Mouse (Mus musculus): ENCODE results near the gene Snn. TPM values are rescaled to one million over a fixed set of nuclear protein-coding genes. Genes with fewer than 3 reads are reported as not detected.
"Not testable (repeated sequence)": the region's sequence is repeated elsewhere in the genome, so short reads cannot be mapped to it uniquely, and the experiment has no call there.

Snn gene
- 17.0 and 18.0 TPM in 2 replicates for polyA plus RNA-seq (2014; fragmentation: Nextera tagmentation; extraction: Ambion mirVana)

- no peak for DNase-seq (ENCODE audit: low spot score)
- Histone ChIP-seq H3K9me3 (ENCODE audit: control insufficient read depth, low read length) (no peaks in the 10 kb centered on the region), H3K4me3 (ENCODE audit: low read depth, low read length) (no peak within 1 kb of the TSS), H3K9ac (ENCODE audit: low read depth, low read length) (no peak within 1 kb of the TSS), H3K36me3 (ENCODE audit: control insufficient read depth, insufficient read depth, low read length) (no peaks in the 10 kb centered on the region), H3K27me3 (replicated peaks; ENCODE audit: control insufficient read depth, insufficient read depth, low read length) (peaks cover 6% of the 10 kb centered on the region; the same call in 1 of the 2 replicates), H3K27ac (ENCODE audit: low read depth, low read length) (no peak within 1 kb of the TSS), H3K4me1 (replicated peaks; ENCODE audit: control insufficient read depth, insufficient read depth, low read length) (peaks cover under 1% of the 10 kb centered on the region; the same call in 1 of the 2 replicates), H3K4me2 (no peak within 1 kb of the TSS)
- no peak for ATAC-seq (replicated peaks; ENCODE audit: low FRiP score)
- WGBS: 89% methylated on average over 4 of the region's 4 CpGs
Observed at GRCm38 (mm10) chr16:11060645-11061044, at the start of gene Snn. Snn (plus strand) TSS chr16:11060945.

DNA sequence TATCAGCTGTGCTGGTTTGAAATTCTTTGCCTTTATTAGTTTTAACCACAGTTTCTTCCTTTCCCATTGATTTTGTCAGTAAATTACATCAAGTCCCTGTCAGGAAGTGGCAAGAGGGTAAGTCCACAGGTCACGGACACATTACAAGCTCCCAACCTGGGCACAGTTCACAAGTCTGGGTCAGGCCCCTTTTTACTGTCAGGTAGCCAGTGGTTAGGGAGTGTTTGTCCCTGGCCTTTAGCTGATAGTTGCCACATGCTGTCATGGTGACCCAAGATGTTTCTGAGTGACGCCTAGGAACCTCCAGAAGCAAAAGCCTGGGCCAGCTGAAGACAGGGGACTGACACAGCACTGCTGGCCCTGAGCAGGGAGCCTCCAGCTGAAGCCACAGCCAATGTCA, 49.5 kb upstream of the Snn start:
- no peaks in the 10 kb centered on the region for H3K9me3 ChIP-seq (ENCODE audit: control insufficient read depth, low read length)
- H3K9ac ChIP-seq (ENCODE audit: low read depth, low read length): no peak overlapping the region
- H3K36me3 ChIP-seq (ENCODE audit: control insufficient read depth, insufficient read depth, low read length): no peaks in the 10 kb centered on the region
- 67% methylated on average over 2 of the region's 2 CpGs for WGBS
- ATAC-seq (replicated peaks; ENCODE audit: low FRiP score) (no peak), DNase-seq (ENCODE audit: low spot score) (no peak)
- peaks cover 13% of the 10 kb centered on the region for H3K4me1 ChIP-seq (replicated peaks; ENCODE audit: control insufficient read depth, insufficient read depth, low read length)
- no peaks in the 10 kb centered on the region for H3K27me3 ChIP-seq (replicated peaks; ENCODE audit: control insufficient read depth, insufficient read depth, low read length)
- H3K4me2 ChIP-seq: no peak overlapping the region
- no peak overlapping the region for H3K4me3 ChIP-seq (ENCODE audit: low read depth, low read length)
- H3K27ac ChIP-seq (ENCODE audit: low read depth, low read length): peak overlapping the region; percentile 19; the same call in 1 of the 2 replicates

- 69% methylated on average over 4 of the region's 4 CpGs for WGBS
- peaks cover 13% of the 10 kb centered on the region for H3K4me1 ChIP-seq (replicated peaks; ENCODE audit: control insufficient read depth, insufficient read depth, low read length)
- DNase-seq (ENCODE audit: low spot score): no peak
Observed at GRCm38 (mm10) chr16:11011939-11012338, 48.8 kb upstream of the Snn start.

DNA sequence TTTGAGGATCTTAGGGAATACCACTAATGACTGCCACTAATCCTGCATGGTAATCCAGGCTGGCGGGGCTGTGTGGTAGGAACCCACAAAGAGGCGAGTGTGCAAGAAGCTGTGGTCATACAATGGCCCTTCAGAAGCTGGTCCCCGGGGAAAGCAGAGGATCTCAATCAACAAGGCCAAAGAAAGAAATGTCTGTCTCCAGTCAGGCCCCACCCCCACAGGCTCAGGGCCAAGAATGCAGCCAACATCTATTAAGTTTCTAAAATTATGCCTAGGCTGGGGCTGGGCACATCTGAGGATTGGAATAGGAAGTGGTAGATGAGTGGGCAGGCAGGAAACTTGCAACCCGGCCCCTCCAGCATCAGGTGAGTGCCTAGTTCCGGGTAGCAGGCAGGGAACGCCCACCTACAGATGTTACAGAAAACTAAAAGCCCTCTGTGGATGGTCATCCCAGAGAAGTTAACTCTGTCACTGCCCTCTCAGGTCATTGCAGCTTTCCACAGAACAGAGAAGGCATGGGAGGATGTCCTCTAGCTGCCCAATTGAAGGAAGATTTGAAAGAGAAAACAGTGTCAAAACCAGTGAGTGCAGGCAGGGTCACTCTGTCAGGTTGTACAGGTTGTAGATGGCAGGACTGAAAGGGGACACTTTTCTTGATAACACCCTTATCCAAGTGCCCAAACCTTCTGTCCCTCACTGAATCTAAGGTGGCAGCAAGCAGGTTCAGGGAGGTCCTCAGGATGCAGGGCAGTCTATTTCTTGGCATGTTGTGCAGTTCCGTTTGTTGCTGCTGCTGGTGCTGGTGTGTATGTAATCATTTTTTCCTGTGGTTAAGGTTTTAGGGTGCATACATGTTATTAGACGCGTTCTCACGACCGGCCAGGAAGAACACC, 47.9 kb upstream of the Snn start:
- 73% methylated on average over 11 of the region's 11 CpGs for WGBS
- H3K9me3 ChIP-seq (ENCODE audit: control insufficient read depth, low read length): no peaks in the 10 kb centered on the region

More at GRCm38 (mm10) chr16:11011939-11012338, 48.8 kb upstream of the Snn start:
- H3K27ac ChIP-seq (ENCODE audit: low read depth, low read length): no peak overlapping the region
- no peaks in the 10 kb centered on the region for H3K27me3 ChIP-seq (replicated peaks; ENCODE audit: control insufficient read depth, insufficient read depth, low read length)
- H3K9me3 ChIP-seq (ENCODE audit: control insufficient read depth, low read length): no peaks in the 10 kb centered on the region
- no peaks in the 10 kb centered on the region for H3K36me3 ChIP-seq (ENCODE audit: control insufficient read depth, insufficient read depth, low read length)
- ATAC-seq (replicated peaks; ENCODE audit: low FRiP score): no peak
- H3K4me3 ChIP-seq (ENCODE audit: low read depth, low read length): no peak overlapping the region
- H3K4me2 ChIP-seq: no peak overlapping the region
- H3K9ac ChIP-seq (ENCODE audit: low read depth, low read length): no peak overlapping the region

GRCm38 (mm10) chr16:11013464-11014147, 47.1 kb upstream of the Snn start:
- not testable (repeated sequence) for H3K27ac ChIP-seq (ENCODE audit: low read depth, low read length); H3K4me3 ChIP-seq (ENCODE audit: low read depth, low read length); H3K27me3 ChIP-seq (replicated peaks; ENCODE audit: control insufficient read depth, insufficient read depth, low read length); DNase-seq (ENCODE audit: low spot score); H3K36me3 ChIP-seq (ENCODE audit: control insufficient read depth, insufficient read depth, low read length); H3K9me3 ChIP-seq (ENCODE audit: control insufficient read depth, low read length); ATAC-seq (replicated peaks; ENCODE audit: low FRiP score); H3K9ac ChIP-seq (ENCODE audit: low read depth, low read length); H3K4me2 ChIP-seq
- WGBS: 90% methylated on average over 10 of the region's 19 CpGs
- H3K4me1 ChIP-seq (replicated peaks; ENCODE audit: control insufficient read depth, insufficient read depth, low read length): peaks cover 13% of the 10 kb centered on the region; the same call in 1 of the 2 replicates

More for the DNA sequence above, 47.9 kb upstream of the Snn start:
- ATAC-seq (replicated peaks; ENCODE audit: low FRiP score) (no peak), DNase-seq (ENCODE audit: low spot score) (no peak)
- no peak overlapping the region for H3K4me2 ChIP-seq
- H3K4me1 ChIP-seq (replicated peaks; ENCODE audit: control insufficient read depth, insufficient read depth, low read length): peaks cover 13% of the 10 kb centered on the region
- H3K27me3 ChIP-seq (replicated peaks; ENCODE audit: control insufficient read depth, insufficient read depth, low read length): no peaks in the 10 kb centered on the region
- H3K9ac ChIP-seq (ENCODE audit: low read depth, low read length): no peak overlapping the region
- H3K36me3 ChIP-seq (ENCODE audit: control insufficient read depth, insufficient read depth, low read length): no peaks in the 10 kb centered on the region
- no peak overlapping the region for H3K27ac ChIP-seq (ENCODE audit: low read depth, low read length)
- no peak overlapping the region for H3K4me3 ChIP-seq (ENCODE audit: low read depth, low read length)

DNA sequence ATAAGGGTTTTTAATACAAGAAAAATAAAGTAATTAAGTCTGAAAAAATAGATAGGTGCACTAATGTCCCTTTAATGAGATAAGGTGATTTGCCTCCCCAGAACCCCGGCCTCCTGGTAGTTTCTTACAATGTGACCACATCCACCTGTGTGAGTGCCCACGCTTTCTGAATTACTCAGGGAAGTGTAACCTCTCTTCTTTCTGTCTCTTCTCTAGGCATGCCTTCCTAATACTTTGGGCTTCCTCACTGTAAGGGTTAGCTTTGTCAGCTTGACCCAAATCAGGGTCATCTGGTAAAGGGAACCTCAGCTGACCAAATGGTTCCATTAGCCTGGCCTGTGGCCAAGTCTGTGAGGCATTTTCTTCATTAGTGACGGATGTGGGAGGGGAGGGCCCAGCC, 46.3 kb upstream of the Snn start:
- no peak for ATAC-seq (replicated peaks; ENCODE audit: low FRiP score)
- H3K9ac ChIP-seq (ENCODE audit: low read depth, low read length): no peak overlapping the region
- no peak for DNase-seq (ENCODE audit: low spot score)
- no peak overlapping the region for H3K4me2 ChIP-seq
- no peak overlapping the region for H3K4me3 ChIP-seq (ENCODE audit: low read depth, low read length)
- no peak overlapping the region for H3K27ac ChIP-seq (ENCODE audit: low read depth, low read length)
- no peaks in the 10 kb centered on the region for H3K9me3 ChIP-seq (ENCODE audit: control insufficient read depth, low read length)
- no peaks in the 10 kb centered on the region for H3K27me3 ChIP-seq (replicated peaks; ENCODE audit: control insufficient read depth, insufficient read depth, low read length)
- 84% methylated on average over 3 of the region's 3 CpGs for WGBS
- H3K36me3 ChIP-seq (ENCODE audit: control insufficient read depth, insufficient read depth, low read length): no peaks in the 10 kb centered on the region
- peaks cover 9% of the 10 kb centered on the region; the same call in 1 of the 2 replicates for H3K4me1 ChIP-seq (replicated peaks; ENCODE audit: control insufficient read depth, insufficient read depth, low read length)

DNA sequence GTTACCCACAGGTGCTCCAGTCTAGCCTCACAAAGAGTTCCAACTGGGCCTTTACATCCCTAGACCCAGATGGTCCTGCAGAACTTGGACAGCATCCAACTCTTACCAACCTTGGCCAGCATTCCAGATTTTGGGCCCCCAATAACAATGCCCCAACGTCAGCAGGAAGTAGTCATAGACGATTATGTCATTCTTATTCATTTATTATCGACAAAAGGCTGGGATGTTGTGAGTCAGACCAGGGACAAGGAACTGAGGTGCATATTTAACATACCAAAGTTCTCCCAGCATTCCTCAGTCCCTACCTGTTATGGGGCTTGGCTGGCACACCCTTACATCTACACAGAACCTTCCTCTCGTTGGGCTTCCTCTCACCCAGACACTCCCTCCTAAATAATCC, 44.4 kb upstream of the Snn start:
- Histone ChIP-seq H3K36me3 (ENCODE audit: control insufficient read depth, insufficient read depth, low read length) (no peaks in the 10 kb centered on the region), H3K4me2 (no peak overlapping the region), H3K4me1 (replicated peaks; ENCODE audit: control insufficient read depth, insufficient read depth, low read length) (0 out of 2 replicates have a peak, but pooled peaks cover 7% of the 10 kb centered on the region), H3K9ac (ENCODE audit: low read depth, low read length) (no peak overlapping the region), H3K9me3 (ENCODE audit: control insufficient read depth, low read length) (no peaks in the 10 kb centered on the region), H3K4me3 (ENCODE audit: low read depth, low read length) (no peak overlapping the region), H3K27ac (ENCODE audit: low read depth, low read length) (no peak overlapping the region), H3K27me3 (replicated peaks; ENCODE audit: control insufficient read depth, insufficient read depth, low read length) (no peaks in the 10 kb centered on the region)
- ATAC-seq (replicated peaks; ENCODE audit: low FRiP score) (no peak), DNase-seq (ENCODE audit: low spot score) (no peak)
- WGBS: 69% methylated on average over 4 of the region's 4 CpGs

DNA sequence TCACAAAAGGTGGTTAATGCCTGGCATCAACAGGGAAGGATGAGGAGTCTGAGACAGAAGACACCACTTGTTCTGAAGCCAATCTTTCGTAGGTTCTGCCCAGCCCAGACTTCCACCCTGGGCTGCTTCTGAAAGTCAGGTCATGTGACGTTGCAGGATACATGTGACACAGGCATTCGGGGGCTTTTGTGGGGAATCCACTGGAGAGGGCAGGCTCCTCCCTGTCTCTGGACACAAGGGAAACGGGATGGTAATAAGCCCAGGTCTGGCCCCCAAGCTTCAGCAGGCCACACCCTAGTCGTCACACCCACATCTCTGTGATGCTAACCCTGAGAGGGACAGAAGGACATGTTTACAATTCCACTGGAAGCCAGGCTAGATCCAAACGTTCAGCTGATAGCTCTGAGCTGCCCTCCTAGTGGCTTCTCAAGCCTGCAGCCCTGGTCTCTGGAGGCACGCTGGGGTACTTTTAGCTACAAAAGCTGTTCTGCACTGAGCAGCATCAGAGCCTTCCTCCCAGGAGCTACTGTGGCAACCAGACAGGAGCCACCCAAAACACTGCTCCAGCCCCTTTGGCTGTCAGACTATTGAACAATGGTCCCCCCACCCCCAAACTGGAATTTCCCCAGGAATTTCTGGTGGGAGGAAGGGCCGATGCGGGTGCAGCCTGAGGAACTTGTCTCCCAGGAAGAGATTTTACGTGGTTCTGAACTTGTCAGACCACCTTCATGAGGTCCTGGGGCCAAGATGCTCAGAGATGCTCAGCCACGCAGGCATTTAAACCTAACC, 42.7 kb upstream of the Snn start:
- ATAC-seq (replicated peaks; ENCODE audit: low FRiP score) (no peak), DNase-seq (ENCODE audit: low spot score) (no peak)
- no peaks in the 10 kb centered on the region for H3K27me3 ChIP-seq (replicated peaks; ENCODE audit: control insufficient read depth, insufficient read depth, low read length)
- no peak overlapping the region for H3K9ac ChIP-seq (ENCODE audit: low read depth, low read length)
- no peak overlapping the region for H3K27ac ChIP-seq (ENCODE audit: low read depth, low read length)
- H3K4me3 ChIP-seq (ENCODE audit: low read depth, low read length): no peak overlapping the region
- no peak overlapping the region for H3K4me2 ChIP-seq
- H3K36me3 ChIP-seq (ENCODE audit: control insufficient read depth, insufficient read depth, low read length): no peaks in the 10 kb centered on the region
- H3K9me3 ChIP-seq (ENCODE audit: control insufficient read depth, low read length): no peaks in the 10 kb centered on the region
- WGBS: 48% methylated on average over 11 of the region's 11 CpGs
- 0 out of 2 replicates have a peak, but pooled peaks cover 2% of the 10 kb centered on the region for H3K4me1 ChIP-seq (replicated peaks; ENCODE audit: control insufficient read depth, insufficient read depth, low read length)
